Mouse (Mus musculus) heart, adult 2 months (tissue): ENCODE results near the gene Dpm3.

Source experiments
- CTCF ChIP-seq: fragments of 200-600 bp; IDR thresholded peaks from 2 replicates; pipeline ENCODE4 v1.8.1; 2022; ENCODE audit warnings: antibody characterized with exemption, mild to moderate bottlenecking, moderate library complexity
- EP300 ChIP-seq: fragments of 200-500 bp; IDR thresholded peaks from 2 replicates; pipeline ENCODE4 v1.6.1; 2011; ENCODE audit warnings: low read depth, low read length, control low read depth; ENCODE audit not compliant: insufficient read depth

DNA sequence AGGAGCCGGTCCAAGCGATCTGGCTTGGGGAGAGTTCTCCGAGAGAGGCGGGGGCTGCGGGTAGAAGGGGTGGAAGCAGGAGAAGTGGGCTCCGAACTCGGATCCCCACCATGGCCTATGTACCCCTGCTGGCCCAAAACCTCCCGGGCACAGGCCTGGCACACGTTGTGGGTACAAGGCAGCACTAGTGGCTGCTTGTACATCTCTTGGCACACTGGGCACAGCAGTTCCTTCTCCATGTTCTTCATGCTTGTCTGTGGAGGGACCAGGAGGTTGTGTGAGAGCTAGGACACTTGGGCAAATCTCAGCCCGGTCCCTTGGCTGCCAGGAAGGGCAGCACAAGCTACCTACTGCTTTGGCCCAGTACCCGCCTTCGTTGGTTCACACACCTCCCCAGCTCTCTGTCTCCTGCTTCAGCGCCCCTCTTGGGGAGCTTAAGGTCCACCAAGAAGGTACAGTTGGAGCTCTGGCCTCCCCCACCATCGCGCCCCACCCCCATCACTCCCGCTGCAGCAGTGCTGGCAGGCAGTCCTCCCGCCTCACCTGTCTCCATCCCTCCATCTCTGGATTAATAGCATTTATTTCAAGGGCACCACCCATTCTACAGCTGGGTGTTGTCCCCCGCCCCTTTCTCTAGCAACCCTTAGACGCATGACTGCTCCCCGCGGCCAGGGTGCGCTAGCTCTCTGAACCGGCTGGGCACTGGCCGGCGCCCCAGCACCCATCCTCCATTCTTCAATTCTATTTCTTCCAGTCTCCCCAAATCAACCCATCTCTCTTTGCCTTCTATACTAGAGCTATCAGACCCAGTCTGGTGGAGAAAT lies 14.8 kb upstream of the Dpm3 start:
- TF ChIP-seq EP300 (no peak), CTCF (peak; percentile 51)
